In genomic region chr2:25185625-25186574, GRCm38 (mm10) we compare ENCODE assay signal across 8 mouse cellular contexts. TPM values are rescaled to one million over a fixed set of nuclear protein-coding genes. Genes with fewer than 3 reads are reported as not detected.
DNase-seq lines count a peak whose midpoint lies in the region; ATAC-seq and TF ChIP-seq lines count a peak whose summit lies in the region.

No protein-coding gene starts in this region.

- H3K9me3 ChIP-seq in forebrain, embryonic 12.5 days: no peaks in the 10 kb centered on the region
- H3K9me3 ChIP-seq in hindbrain, embryonic 16.5 days (ENCODE audit: control insufficient read depth, low read length): no peaks in the 10 kb centered on the region
- no peaks in the 10 kb centered on the region for H3K9me3 ChIP-seq in liver, postnatal 0 days (ENCODE audit: low read length)
- H3K9me3 ChIP-seq in neural tube, embryonic 14.5 days (ENCODE audit: control insufficient read depth, low read length): no peaks in the 10 kb centered on the region

- peaks cover 16% of the 10 kb centered on the region for H3K36me3 ChIP-seq in forebrain, embryonic 12.5 days (replicated peaks)
- no peaks in the 10 kb centered on the region for H3K36me3 ChIP-seq in hindbrain, embryonic 16.5 days (ENCODE audit: control insufficient read depth, insufficient read depth, low read length)
- no peaks in the 10 kb centered on the region for H3K36me3 ChIP-seq in liver, postnatal 0 days (replicated peaks; ENCODE audit: insufficient read depth, low read length)
- no peaks in the 10 kb centered on the region for H3K36me3 ChIP-seq in neural tube, embryonic 14.5 days (ENCODE audit: control insufficient read depth, insufficient read depth, low read length)

- peak overlapping the region; percentile 47 for H3K4me3 ChIP-seq in forebrain, embryonic 12.5 days (replicated peaks)
- H3K4me3 ChIP-seq in hindbrain, embryonic 16.5 days (ENCODE audit: low read length): peak overlapping the region; percentile 47
- H3K4me3 ChIP-seq in liver, postnatal 0 days (ENCODE audit: low read depth, low read length): peak overlapping the region; percentile 39
- H3K4me3 ChIP-seq in neural tube, embryonic 14.5 days (ENCODE audit: low read depth, low read length): peak overlapping the region; percentile 32

- no peak for TF ChIP-seq EP300 in liver, postnatal 0 days (IDR thresholded peaks at IDR 0.05; ENCODE audit: low read depth)

- H3K4me2 ChIP-seq in forebrain, embryonic 12.5 days: peak overlapping the region; percentile 80
- H3K4me2 ChIP-seq in hindbrain, embryonic 16.5 days (ENCODE audit: low read length): peak overlapping the region; percentile 83
- peak overlapping the region; percentile 80 for H3K4me2 ChIP-seq in liver, postnatal 0 days (ENCODE audit: low read depth, low read length)
- H3K4me2 ChIP-seq in neural tube, embryonic 14.5 days (ENCODE audit: low read depth, low read length): peak overlapping the region; percentile 46

- H3K27me3 ChIP-seq in forebrain, embryonic 12.5 days: no peaks in the 10 kb centered on the region
- H3K27me3 ChIP-seq in hindbrain, embryonic 16.5 days (replicated peaks; ENCODE audit: control insufficient read depth, insufficient read depth, low read length): no peaks in the 10 kb centered on the region
- H3K27me3 ChIP-seq in liver, postnatal 0 days (ENCODE audit: insufficient read depth, low read length): peaks cover 39% of the 10 kb centered on the region
- H3K27me3 ChIP-seq in neural tube, embryonic 14.5 days (ENCODE audit: control insufficient read depth, insufficient read depth, low read length): no peaks in the 10 kb centered on the region

- ATAC-seq in forebrain, embryonic 12.5 days (ENCODE audit: low FRiP score): peak; percentile 83
- ATAC-seq in hindbrain, embryonic 16.5 days: peak; percentile 73
- ATAC-seq in liver, postnatal 0 days: peak; percentile 37
- ATAC-seq in neural tube, embryonic 14.5 days (ENCODE audit: low read depth): peak; percentile 83

- 2% methylated on average over 61 of the region's 64 CpGs for whole genome bisulfite sequencing in forebrain, embryonic 12.5 days
- WGBS in hindbrain, embryonic 16.5 days: under 1% methylated on average over 54 of the region's 64 CpGs
- WGBS in liver, postnatal 0 days (ENCODE audit: insufficient replicate concordance): 2% methylated on average over 62 of the region's 64 CpGs
- under 1% methylated on average over 57 of the region's 64 CpGs for WGBS in neural tube, embryonic 14.5 days

- TF ChIP-seq CTCF in liver, postnatal 0 days (IDR thresholded peaks at IDR 0.05; ENCODE audit: low read depth): peak; percentile 64

- H3K4me1 ChIP-seq in forebrain, embryonic 12.5 days: peaks cover 45% of the 10 kb centered on the region
- peaks cover 17% of the 10 kb centered on the region for H3K4me1 ChIP-seq in hindbrain, embryonic 16.5 days (ENCODE audit: control insufficient read depth, insufficient read depth, low read depth, low read length)
- peaks cover 30% of the 10 kb centered on the region for H3K4me1 ChIP-seq in liver, postnatal 0 days (ENCODE audit: insufficient read depth)
- H3K4me1 ChIP-seq in neural tube, embryonic 14.5 days (ENCODE audit: control insufficient read depth, insufficient read depth, low read length): peaks cover 5% of the 10 kb centered on the region

- H3K9ac ChIP-seq in forebrain, embryonic 12.5 days: peak overlapping the region; percentile 69
- peak overlapping the region; percentile 71 for H3K9ac ChIP-seq in hindbrain, embryonic 16.5 days (ENCODE audit: low read depth, low read length)
- peak overlapping the region; percentile 52 for H3K9ac ChIP-seq in liver, postnatal 0 days (replicated peaks)
- peak overlapping the region; percentile 43 for H3K9ac ChIP-seq in neural tube, embryonic 14.5 days (replicated peaks; ENCODE audit: low read depth, low read length)

- DNase-seq in layer of hippocampus, adult 11-12 months (ENCODE audit: low spot score): peak; percentile 43
- no peak for DNase-seq in layer of hippocampus, postnatal 25 days (ENCODE audit: extremely low spot score in 1 of 2, low spot score in 1 of 2)
- DNase-seq in R1 (ENCODE audit: low read depth, low spot score): peak; percentile 78
- DNase-seq in liver, postnatal 0 days: peak; percentile 69
- no peak for DNase-seq in c-Kit-positive CD71-positive TER-119-positive erythroid progenitor cells, embryonic 14.5 days (ENCODE audit: low spot score)

- H3K27ac ChIP-seq in forebrain, embryonic 12.5 days: peak overlapping the region; percentile 98
- H3K27ac ChIP-seq in hindbrain, embryonic 16.5 days (ENCODE audit: low read depth, low read length): peak overlapping the region; percentile 83
- no peak overlapping the region for H3K27ac ChIP-seq in liver, postnatal 0 days (ENCODE audit: low read depth)
- H3K27ac ChIP-seq in neural tube, embryonic 14.5 days (ENCODE audit: low read depth, low read length): peak overlapping the region; percentile 68

RNA-seq across cellular contexts. Expression of gene Nrarp, which starts 5.3 kb away (rescaled TPM):
- total RNA-seq in layer of hippocampus, postnatal 25 days (2021): 10 to 100 TPM; 27.5 to 35.7 TPM
- 76.8 and 81.0 TPM in 2 replicates for polyA plus RNA-seq in forebrain, embryonic 12.5 days (2016; fragmentation: Nextera tagmentation; extraction: Ambion mirVana)
- 13.6 and 16.3 TPM in 2 replicates for polyA plus RNA-seq in hindbrain, embryonic 16.5 days (2015; fragmentation: Nextera tagmentation; extraction: Ambion mirVana)
- 1.3 and 1.7 TPM in 2 replicates for polyA plus RNA-seq in liver, postnatal 0 days (2015; fragmentation: Nextera tagmentation; extraction: Ambion mirVana)
- 10.7 and 15.1 TPM in 2 replicates for polyA plus RNA-seq in neural tube, embryonic 14.5 days (2014; fragmentation: Nextera tagmentation; extraction: Ambion mirVana)

RNA-seq across cellular contexts. Expression of gene Tor4a, which starts 10.8 kb away (rescaled TPM):
- 1 to 10 TPM; 1.5 TPM for total RNA-seq in layer of hippocampus, postnatal 25 days (2021)
- 0.62 and 1.0 TPM in 2 replicates for polyA plus RNA-seq in forebrain, embryonic 12.5 days (2016; fragmentation: Nextera tagmentation; extraction: Ambion mirVana)
- polyA plus RNA-seq in hindbrain, embryonic 16.5 days (2015; fragmentation: Nextera tagmentation; extraction: Ambion mirVana): 2.1 and 2.3 TPM in 2 replicates
- polyA plus RNA-seq in liver, postnatal 0 days (2015; fragmentation: Nextera tagmentation; extraction: Ambion mirVana): 5.4 and 6.0 TPM in 2 replicates
- polyA plus RNA-seq in neural tube, embryonic 14.5 days (2014; fragmentation: Nextera tagmentation; extraction: Ambion mirVana): 0.88 and 1.4 TPM in 2 replicates

RNA-seq across cellular contexts. Expression of gene Nelfb, which starts 25.4 kb away (rescaled TPM):
- 10 to 100 TPM; 55.8 to 58.9 TPM for total RNA-seq in layer of hippocampus, postnatal 25 days (2021)
- polyA plus RNA-seq in forebrain, embryonic 12.5 days (2016; fragmentation: Nextera tagmentation; extraction: Ambion mirVana): 106 and 111 TPM in 2 replicates
- 105 and 112 TPM in 2 replicates for polyA plus RNA-seq in hindbrain, embryonic 16.5 days (2015; fragmentation: Nextera tagmentation; extraction: Ambion mirVana)
- polyA plus RNA-seq in liver, postnatal 0 days (2015; fragmentation: Nextera tagmentation; extraction: Ambion mirVana): 19.3 and 22.3 TPM in 2 replicates
- polyA plus RNA-seq in neural tube, embryonic 14.5 days (2014; fragmentation: Nextera tagmentation; extraction: Ambion mirVana): 74.7 and 86.2 TPM in 2 replicates

RNA-seq across cellular contexts. Expression of gene Stpg3, which starts 28.5 kb away (rescaled TPM):
- under 1 TPM in 1 of 2 experiments, not detected in 1; 0.32 TPM for total RNA-seq in layer of hippocampus, postnatal 25 days (2021)
- not detected in 2 replicates for polyA plus RNA-seq in forebrain, embryonic 12.5 days (2016; fragmentation: Nextera tagmentation; extraction: Ambion mirVana)
- polyA plus RNA-seq in hindbrain, embryonic 16.5 days (2015; fragmentation: Nextera tagmentation; extraction: Ambion mirVana): not detected in 2 replicates
- polyA plus RNA-seq in liver, postnatal 0 days (2015; fragmentation: Nextera tagmentation; extraction: Ambion mirVana): not detected in 2 replicates
- polyA plus RNA-seq in neural tube, embryonic 14.5 days (2014; fragmentation: Nextera tagmentation; extraction: Ambion mirVana): not detected in 2 replicates

RNA-seq across cellular contexts. Expression of gene Fam166a, which starts 32.6 kb away (rescaled TPM):
- total RNA-seq in layer of hippocampus, postnatal 25 days (2021): under 1 TPM in 1 of 2 experiments, not detected in 1; 0.59 TPM
- 0.46 and 0.87 TPM in 2 replicates for polyA plus RNA-seq in forebrain, embryonic 12.5 days (2016; fragmentation: Nextera tagmentation; extraction: Ambion mirVana)
- polyA plus RNA-seq in hindbrain, embryonic 16.5 days (2015; fragmentation: Nextera tagmentation; extraction: Ambion mirVana): 0.39 and 1.0 TPM in 2 replicates
- polyA plus RNA-seq in liver, postnatal 0 days (2015; fragmentation: Nextera tagmentation; extraction: Ambion mirVana): not detected in 2 replicates
- polyA plus RNA-seq in neural tube, embryonic 14.5 days (2014; fragmentation: Nextera tagmentation; extraction: Ambion mirVana): 0.91 TPM in 1 of 2 replicates, not detected in the other

Comparison
In these comparisons a context has a peak if more than half of its experiments do, and no peak if none do; other contexts are left out.
1. DNase-seq: peak in layer of hippocampus, adult 11-12 months (single experiment), R1 (single experiment) and liver, postnatal 0 days (single experiment); none in layer of hippocampus, postnatal 25 days (0 of 2) and c-Kit-positive CD71-positive TER-119-positive erythroid progenitor cells, embryonic 14.5 days (single experiment).
2. Peak in every context shown above with its lines, with median percentiles within 50 percentile points of each other: ATAC-seq, H3K4me2 ChIP-seq, H3K4me3 ChIP-seq and H3K9ac ChIP-seq.